8 mouse cellular contexts compared by ENCODE assay signal in genomic region chr9:44605616-44606165, GRCm38 (mm10). TPM values are rescaled to one million over a fixed set of nuclear protein-coding genes. Genes with fewer than 3 reads are reported as not detected.
DNase-seq lines count a peak whose midpoint lies in the region; ATAC-seq and TF ChIP-seq lines count a peak whose summit lies in the region.

No protein-coding gene starts in this region.

- no peaks in the 10 kb centered on the region for H3K9me3 ChIP-seq in CH12.LX (replicated peaks; ENCODE audit: low read length)
- no peaks in the 10 kb centered on the region for H3K9me3 ChIP-seq in embryonic facial prominence, embryonic 14.5 days (ENCODE audit: control insufficient read depth, low read length)
- H3K9me3 ChIP-seq in limb, embryonic 10.5 days (replicated peaks), result no peaks in the 10 kb centered on the region

- TF ChIP-seq POLR2A in heart, adult 2 months (IDR thresholded peaks at IDR 0.05; ENCODE audit: insufficient read depth, low read depth, low read length), result no peak
- no peak for TF ChIP-seq POLR2A in CH12.LX (IDR thresholded peaks at IDR 0.05; ENCODE audit: low read depth, low read length)

- H3K4me2 ChIP-seq in CH12.LX (ENCODE audit: insufficient read depth, low read depth, poor library complexity, severe bottlenecking), result peak overlapping the region; percentile 66; the same call in 1 of the 2 replicates
- H3K4me2 ChIP-seq in embryonic facial prominence, embryonic 14.5 days (ENCODE audit: low read depth, low read length), result peak overlapping the region; percentile 74

- dilution Hi-C loops in CH12.LX (cut with MboI; ENCODE audit: extremely low pct_ligation_motif_present, extremely low pct_unique_long_range_greater_than_20kb, low sequenced_read_pairs), result no loop called here

- ATAC-seq in embryonic facial prominence, embryonic 14.5 days (ENCODE audit: low read depth), result no peak

- H3K9ac ChIP-seq in heart, adult 2 months (ENCODE audit: low read depth, low read length), result peak overlapping the region; percentile 100
- peak overlapping the region; percentile 92 for H3K9ac ChIP-seq in CH12.LX (ENCODE audit: insufficient read depth, low read depth)
- H3K9ac ChIP-seq in embryonic facial prominence, embryonic 14.5 days (ENCODE audit: low read depth, low read length), result peak overlapping the region; percentile 100

- WGBS in heart, adult 2 months, result under 1% methylated on average over 13 of the region's 13 CpGs
- WGBS in embryonic facial prominence, embryonic 14.5 days, result 2% methylated on average over 13 of the region's 13 CpGs
- 2% methylated on average over 13 of the region's 13 CpGs for WGBS in limb, embryonic 10.5 days

- DNase-seq in heart, adult 2 months, result no peak
- no peak for DNase-seq in heart, postnatal 36 days
- peak; percentile 64 for DNase-seq in CH12.LX (ENCODE audit: extremely low read depth)
- DNase-seq in embryonic facial prominence, embryonic 14.5 days (ENCODE audit: low spot score), result peak; percentile 51
- no peak for DNase-seq in limb, embryonic 10.5 days (ENCODE audit: low spot score)
- peak; percentile 71 for DNase-seq in naive thymus-derived CD4-positive, alpha-beta T cell, adult 2 months (ENCODE audit: low read depth)
- no peak for DNase-seq in adrenal gland, postnatal 14 days
- no peak for DNase-seq in adrenal gland, postnatal 10 days

- peaks cover 14% of the 10 kb centered on the region for H3K79me2 ChIP-seq in heart, adult 2 months (replicated peaks; ENCODE audit: control insufficient read depth, insufficient read depth, low read length)
- H3K79me2 ChIP-seq in CH12.LX (replicated peaks; ENCODE audit: control insufficient read depth, extremely low read depth, insufficient read depth, poor library complexity, severe bottlenecking), result peaks cover 68% of the 10 kb centered on the region

- no peak for TF ChIP-seq RAD21 in CH12.LX (IDR thresholded peaks at IDR 0.05; ENCODE audit: low read depth, low read length)

- H3K27me3 ChIP-seq in heart, adult 2 months (ENCODE audit: control insufficient read depth, insufficient read depth, low read length), result no peaks in the 10 kb centered on the region
- H3K27me3 ChIP-seq in CH12.LX (replicated peaks), result no peaks in the 10 kb centered on the region
- no peaks in the 10 kb centered on the region for H3K27me3 ChIP-seq in embryonic facial prominence, embryonic 14.5 days (replicated peaks; ENCODE audit: control insufficient read depth, insufficient read depth, low read length)
- no peaks in the 10 kb centered on the region for H3K27me3 ChIP-seq in limb, embryonic 10.5 days (ENCODE audit: low read depth, poor library complexity, severe bottlenecking)

- peaks cover 31% of the 10 kb centered on the region for H3K36me3 ChIP-seq in heart, adult 2 months (ENCODE audit: control insufficient read depth, insufficient read depth, low read length)
- peaks cover 25 to 29% of the 10 kb centered on the region in 2 experiments for H3K36me3 ChIP-seq in CH12.LX (replicated peaks in 1 of 2; ENCODE audit: control insufficient read depth in 1 of 2, insufficient read depth in 1 of 2, low read length in 1 of 2)
- H3K36me3 ChIP-seq in embryonic facial prominence, embryonic 14.5 days (ENCODE audit: control insufficient read depth, insufficient read depth, low read length), result peaks cover 38% of the 10 kb centered on the region
- peaks cover 38% of the 10 kb centered on the region for H3K36me3 ChIP-seq in limb, embryonic 10.5 days

- H3K4me1 ChIP-seq in heart, adult 2 months (ENCODE audit: control insufficient read depth, insufficient read depth, low read length), result peaks cover 12% of the 10 kb centered on the region
- H3K4me1 ChIP-seq in CH12.LX (ENCODE audit: control insufficient read depth in 1 of 2, insufficient read depth in 2 of 2), result peaks cover 2 to 34% of the 10 kb centered on the region in 2 experiments
- peaks cover 22% of the 10 kb centered on the region for H3K4me1 ChIP-seq in embryonic facial prominence, embryonic 14.5 days (ENCODE audit: control insufficient read depth, insufficient read depth, low read length)
- H3K4me1 ChIP-seq in limb, embryonic 10.5 days, result peaks cover 19% of the 10 kb centered on the region

- in situ Hi-C loops in CH12.LX (cut with MboI; ENCODE audit: low pct_ligation_motif_present, low pct_unique_long_range_greater_than_20kb, low sequenced_read_pairs), result loop anchor here (5.0 kb wide), 1 partner anchor 83 kb away; no protein-coding TSS in a partner anchor

- H3K4me3 ChIP-seq in heart, adult 2 months, result peak overlapping the region; percentile 64
- H3K4me3 ChIP-seq in CH12.LX (replicated peaks in 1 of 3; ENCODE audit: low read depth in 2 of 3, low read length in 2 of 3, poor library complexity in 1 of 3), result peak overlapping the region; percentile 76 to 96 (median 85)
- peak overlapping the region; percentile 100 for H3K4me3 ChIP-seq in embryonic facial prominence, embryonic 14.5 days (ENCODE audit: low read depth, low read length)
- H3K4me3 ChIP-seq in limb, embryonic 10.5 days, result peak overlapping the region; percentile 93

- TF ChIP-seq CTCF in heart, adult 2 months (IDR thresholded peaks at IDR 0.05), result no peak
- no peak for TF ChIP-seq CTCF in CH12.LX (conservative IDR thresholded peaks at IDR 0.05 in 1 of 2, IDR thresholded peaks at IDR 0.05 in 1 of 2; ENCODE audit: low read depth in 2 of 2, low read length in 2 of 2)

- no peak for TF ChIP-seq EP300 in heart, adult 2 months (IDR thresholded peaks at IDR 0.05; ENCODE audit: insufficient read depth, low read depth, low read length)
- no peak for TF ChIP-seq EP300 in CH12.LX (IDR thresholded peaks at IDR 0.05; ENCODE audit: low read length)

- intact Hi-C loops in heart, adult 2 months (cut with DNase I), result loop anchor here (2.0 kb wide), 2 partner anchors 15 to 95 kb away; no protein-coding TSS in a partner anchor
- intact Hi-C loops in heart, postnatal 36 days (cut with DNase I), result loop anchor here (2.0 to 5.0 kb wide), 2 partner anchors 95 to 127 kb away; no protein-coding TSS in a partner anchor

- peak overlapping the region; percentile 100 for H3K27ac ChIP-seq in heart, adult 2 months
- peak overlapping the region; percentile 89 for H3K27ac ChIP-seq in CH12.LX (ENCODE audit: insufficient read depth, low read depth)
- peak overlapping the region; percentile 100 for H3K27ac ChIP-seq in embryonic facial prominence, embryonic 14.5 days (replicated peaks; ENCODE audit: low read depth, low read length)
- H3K27ac ChIP-seq in limb, embryonic 10.5 days, result peak overlapping the region; percentile 100

TF ChIP-seq in CH12.LX, 34 proteins besides CTCF, POLR2A, EP300 and RAD21:
- TF ChIP-seq JUND (conservative IDR thresholded peaks at IDR 0.05; ENCODE audit: low read depth, low read length) (no peak), SMC3 (IDR thresholded peaks at IDR 0.05; ENCODE audit: low read depth, low read length) (no peak), NRF1 (IDR thresholded peaks at IDR 0.05; ENCODE audit: low read depth, low read length) (no peak), POLR2AphosphoS2 (IDR thresholded peaks at IDR 0.05; ENCODE audit: low read depth, low read length) (no peak), UBTF (IDR thresholded peaks at IDR 0.05; ENCODE audit: low read depth, low read length) (no peak), ETS1 (conservative IDR thresholded peaks at IDR 0.05; ENCODE audit: low read depth, low read length) (no peak), MAX (IDR thresholded peaks at IDR 0.05; ENCODE audit: low read length) (no peak), SIN3A (IDR thresholded peaks at IDR 0.05; ENCODE audit: low read length) (peak; percentile 28; the same call in 1 of the 2 replicates), MYC (IDR thresholded peaks at IDR 0.05; ENCODE audit: low read depth, low read length) (no peak), MAFK (IDR thresholded peaks at IDR 0.05; ENCODE audit: insufficient replicate concordance, low read length) (no peak), JUN (IDR thresholded peaks at IDR 0.05; ENCODE audit: insufficient read depth, low read depth, low read length) (no peak), IRF4 (IDR thresholded peaks at IDR 0.05; ENCODE audit: low read depth, low read length) (no peak), CHD2 (IDR thresholded peaks at IDR 0.05; ENCODE audit: low read length) (no peak), ELF1 (IDR thresholded peaks at IDR 0.05; ENCODE audit: low read depth, low read length) (no peak), CHD1 (IDR thresholded peaks at IDR 0.05; ENCODE audit: low read depth, low read length) (0 out of 2 replicates have a peak, but pooled peaks have one; percentile 7)
TF ChIP-seq in CH12.LX: peak in this region for 2.

RNA-seq across cellular contexts. Expression of gene Ddx6, which starts 1.0 kb away (rescaled TPM):
- total RNA-seq in heart, adult 2 months (2021), result 10 to 100 TPM; 75.6 to 88.4 TPM
- polyA plus RNA-seq in heart, adult 2 months (2012; rRNA removed), result 14.3 and 26.7 TPM in 2 replicates
- 10 to 100 TPM; 82.0 to 85.0 TPM for total RNA-seq in heart, postnatal 36 days (2021)
- 41.5 and 42.3 TPM in 2 replicates for total RNA-seq in CH12.LX (2012; rRNA removed)
- total RNA-seq in CH12.LX (2014; rRNA removed), result 66.7 and 71.4 TPM in 2 replicates
- polyA plus RNA-seq in CH12.LX (2012; ENCODE audit: insufficient read length, low read depth), result 77.1 and 81.2 TPM in 2 replicates
- polyA plus RNA-seq in embryonic facial prominence, embryonic 14.5 days (2014; fragmentation: Nextera tagmentation; extraction: Ambion mirVana), result 16.1 and 18.2 TPM in 2 replicates
- polyA plus RNA-seq in limb, embryonic 10.5 days (2016; fragmentation: Nextera tagmentation; extraction: Ambion mirVana), result 17.2 and 23.3 TPM in 2 replicates
- total RNA-seq in adrenal gland, postnatal 14 days (2021), result 122 TPM in 2 replicates
- 100 to 1,000 TPM; 106 to 118 TPM for total RNA-seq in adrenal gland, postnatal 10 days (2021)

RNA-seq across cellular contexts. Expression of gene Cxcr5, which starts 44.0 kb away (rescaled TPM):
- total RNA-seq in heart, adult 2 months (2021), result under 1 TPM; 0.41 to 0.42 TPM
- 0.59 and 1.7 TPM in 2 replicates for polyA plus RNA-seq in heart, adult 2 months (2012; rRNA removed)
- under 1 TPM; 0.22 to 0.47 TPM for total RNA-seq in heart, postnatal 36 days (2021)
- total RNA-seq in CH12.LX (2012; rRNA removed) (27.7 and 30.2 TPM in 2 replicates), CH12.LX (2014; rRNA removed) (75.4 and 93.4 TPM in 2 replicates)
- polyA plus RNA-seq in CH12.LX (2012; ENCODE audit: insufficient read length, low read depth), result 61.2 and 70.5 TPM in 2 replicates
- polyA plus RNA-seq in embryonic facial prominence, embryonic 14.5 days (2014; fragmentation: Nextera tagmentation; extraction: Ambion mirVana), result 0.13 and 0.35 TPM in 2 replicates
- polyA plus RNA-seq in limb, embryonic 10.5 days (2016; fragmentation: Nextera tagmentation; extraction: Ambion mirVana), result not detected in 2 replicates
- total RNA-seq in adrenal gland, postnatal 14 days (2021), result 0.56 and 4.4 TPM in 2 replicates
- 1 to 10 TPM; 1.0 to 1.4 TPM for total RNA-seq in adrenal gland, postnatal 10 days (2021)

Comparison
In these comparisons a context has a peak if more than half of its experiments do, and no peak if none do; other contexts are left out.
1. DNase-seq: peak in CH12.LX (single experiment), embryonic facial prominence, embryonic 14.5 days (single experiment) and naive thymus-derived CD4-positive, alpha-beta T cell, adult 2 months (single experiment); none in heart, adult 2 months (0 of 2), heart, postnatal 36 days (0 of 2), limb, embryonic 10.5 days (single experiment), adrenal gland, postnatal 14 days (single experiment) and adrenal gland, postnatal 10 days (single experiment).
2. Peak in every context shown above with its lines, with median percentiles within 50 percentile points of each other: H3K27ac ChIP-seq, H3K4me3 ChIP-seq and H3K9ac ChIP-seq.